Mouse (Mus musculus): ENCODE data around the gene Galc. TPM values are rescaled to one million over a fixed set of nuclear protein-coding genes. Genes with fewer than 3 reads are reported as not detected.

Gene Galc
- polyA plus RNA-seq, 1 experiment from 2014 or later, result 12.8 TPM

DNA sequence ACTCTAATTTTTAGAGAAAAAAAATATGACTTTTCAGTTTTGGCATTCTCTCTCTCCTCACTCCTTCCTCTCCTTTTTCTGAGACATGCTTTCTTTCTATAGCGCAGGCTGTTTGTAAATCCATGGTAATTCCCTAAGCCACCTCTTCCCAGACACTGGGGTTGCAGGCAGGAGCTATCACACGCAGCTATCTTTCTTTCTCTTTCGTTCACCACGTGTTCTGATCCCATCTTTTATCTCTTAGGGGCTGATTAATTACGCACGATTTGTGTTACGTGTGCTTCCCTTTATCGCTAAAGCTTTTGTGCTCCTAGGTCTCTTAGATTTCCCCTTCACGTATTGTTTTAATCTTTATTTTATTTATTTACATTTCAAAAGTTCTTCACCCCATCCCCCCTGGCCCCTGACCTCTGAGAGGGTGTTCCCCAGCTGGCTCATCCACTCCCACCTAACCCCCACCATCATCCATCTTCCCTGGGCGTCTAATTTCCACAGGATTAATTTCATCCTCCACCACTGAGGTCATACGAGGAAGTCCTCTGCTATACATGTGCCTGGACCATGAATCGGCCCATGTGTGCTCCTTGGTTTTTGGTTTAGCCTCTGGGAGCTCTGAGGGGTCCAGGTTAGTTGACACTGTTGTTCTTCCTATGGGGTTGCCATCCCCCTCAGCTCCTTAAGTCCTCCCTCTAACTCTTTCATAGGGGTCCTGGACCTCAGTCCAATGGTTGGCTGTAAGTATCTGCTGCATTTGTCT, 11.7 kb upstream of the Galc start:
- no peaks in the 10 kb centered on the region for H3K27me3 ChIP-seq (ENCODE audit: low read depth, poor library complexity, severe bottlenecking)

DNA sequence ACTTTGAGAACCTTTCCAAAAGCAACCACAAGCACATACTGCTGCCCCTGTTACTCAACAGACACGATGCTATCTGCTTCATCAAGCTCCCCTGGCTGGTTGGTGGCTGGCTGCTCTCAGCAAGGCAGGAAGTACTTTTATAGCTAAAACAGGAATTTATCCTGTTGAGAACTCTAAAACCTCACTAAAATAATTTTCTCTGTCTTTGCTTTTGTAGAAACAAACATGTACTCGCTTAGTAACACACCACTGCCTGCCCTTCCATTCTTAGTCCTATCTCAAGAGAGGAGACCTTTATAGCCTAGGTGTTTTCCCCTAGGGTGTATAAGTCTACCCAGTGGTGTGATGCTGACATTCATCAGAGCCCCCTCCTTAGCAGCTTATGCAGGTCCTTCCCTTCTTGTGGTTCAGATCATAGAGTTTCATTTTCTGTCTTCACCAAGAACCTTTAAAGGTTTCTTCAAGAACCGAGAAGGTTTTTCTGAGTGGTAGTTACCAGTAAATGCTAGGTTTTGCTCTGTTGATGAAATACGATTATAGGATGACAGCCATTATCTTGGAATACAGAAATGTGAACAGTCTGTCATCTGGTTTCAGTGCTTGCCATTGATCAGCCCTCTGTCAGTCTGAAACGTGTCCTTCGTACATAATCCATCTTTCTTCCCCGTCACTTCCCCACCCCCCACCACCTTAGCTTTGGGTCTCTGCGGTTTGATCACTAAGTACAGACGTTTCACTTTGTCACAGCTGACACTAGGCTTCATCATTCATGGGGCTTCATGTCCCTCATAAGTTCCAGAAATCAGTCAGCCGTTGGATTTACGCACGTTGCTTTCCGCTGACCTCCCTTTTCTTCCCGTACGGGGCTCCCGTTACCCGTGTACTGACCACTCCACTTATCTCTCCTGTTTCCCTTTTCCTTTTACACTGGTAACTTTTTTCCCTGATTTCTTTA, 10.8 kb upstream of the Galc start:
- no peaks in the 10 kb centered on the region for H3K9me3 ChIP-seq (replicated peaks)
- DNase-seq (ENCODE audit: low spot score), result no peak
- H3K27ac ChIP-seq (replicated peaks), result no peak overlapping the region
- 86% methylated on average over 17 of the region's 17 CpGs for WGBS
- H3K4me3 ChIP-seq, result no peak overlapping the region
- no peaks in the 10 kb centered on the region for H3K27me3 ChIP-seq (ENCODE audit: low read depth, poor library complexity, severe bottlenecking)
- peaks cover 7% of the 10 kb centered on the region for H3K4me1 ChIP-seq
- H3K36me3 ChIP-seq, result no peaks in the 10 kb centered on the region

More for the DNA sequence above, 11.7 kb upstream of the Galc start:
- H3K9me3 ChIP-seq (replicated peaks), result no peaks in the 10 kb centered on the region
- H3K36me3 ChIP-seq, result no peaks in the 10 kb centered on the region
- peaks cover 7% of the 10 kb centered on the region for H3K4me1 ChIP-seq
- H3K27ac ChIP-seq (replicated peaks), result no peak overlapping the region
- DNase-seq (ENCODE audit: low spot score), result no peak
- 58% methylated on average over 12 of the region's 12 CpGs for WGBS
- no peak overlapping the region for H3K4me3 ChIP-seq

GRCm38 (mm10) chr12:98268441-98269369, 9.4 kb upstream of the Galc start, which contains the start of gene Gpr65:
Gene Gpr65 (plus strand): TSS chr12:98268635.
- H3K36me3 ChIP-seq, result no peaks in the 10 kb centered on the region
- no peak for DNase-seq (ENCODE audit: low spot score)
- H3K27ac ChIP-seq (replicated peaks), result no peak within 1 kb of the TSS
- H3K27me3 ChIP-seq (ENCODE audit: low read depth, poor library complexity, severe bottlenecking), result no peaks in the 10 kb centered on the region
- no peak within 1 kb of the TSS for H3K4me3 ChIP-seq
- peaks cover 7% of the 10 kb centered on the region for H3K4me1 ChIP-seq
- H3K9me3 ChIP-seq (replicated peaks), result no peaks in the 10 kb centered on the region
- WGBS, result 92% methylated on average over 13 of the region's 13 CpGs

DNA sequence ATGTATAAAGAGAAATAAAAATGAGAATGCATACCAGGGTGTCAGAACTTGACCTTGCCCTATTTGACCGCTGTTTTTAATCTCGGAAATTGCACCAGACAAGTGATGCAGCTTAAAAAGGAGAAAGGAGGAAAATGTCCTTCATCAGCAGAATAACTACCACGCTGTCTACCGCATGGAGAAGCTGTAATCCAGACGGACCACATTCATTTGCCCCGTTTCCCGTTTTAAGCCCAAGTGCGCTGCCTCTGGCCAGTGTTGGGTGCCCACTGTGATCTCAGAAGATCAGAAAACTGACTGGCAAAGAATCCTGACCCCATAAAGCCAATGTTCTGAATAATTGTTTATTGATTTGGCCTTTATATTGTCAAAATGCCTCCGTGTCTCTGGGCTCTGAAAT, 6.4 kb upstream of the Galc start:
- H3K4me3 ChIP-seq, result no peak overlapping the region
- H3K36me3 ChIP-seq, result no peaks in the 10 kb centered on the region
- peaks cover under 1% of the 10 kb centered on the region for H3K4me1 ChIP-seq
- H3K27me3 ChIP-seq (ENCODE audit: low read depth, poor library complexity, severe bottlenecking), result no peaks in the 10 kb centered on the region
- WGBS, result 91% methylated on average over 9 of the region's 9 CpGs
- no peaks in the 10 kb centered on the region for H3K9me3 ChIP-seq (replicated peaks)
- no peak overlapping the region for H3K27ac ChIP-seq (replicated peaks)
- DNase-seq (ENCODE audit: low spot score), result no peak

GRCm38 (mm10) chr12:98259518-98259852, 226 bp upstream of the Galc start:
- WGBS, result 6% methylated on average over 12 of the region's 12 CpGs
- no peaks in the 10 kb centered on the region for H3K9me3 ChIP-seq (replicated peaks)
- H3K4me1 ChIP-seq, result peaks cover 22% of the 10 kb centered on the region
- H3K4me3 ChIP-seq, result peak overlapping the region; percentile 81
- peak overlapping the region; percentile 99 for H3K27ac ChIP-seq (replicated peaks)
- H3K36me3 ChIP-seq, result no peaks in the 10 kb centered on the region
- no peak for DNase-seq (ENCODE audit: low spot score)
- no peaks in the 10 kb centered on the region for H3K27me3 ChIP-seq (ENCODE audit: low read depth, poor library complexity, severe bottlenecking)

- H3K4me3 ChIP-seq, result peak overlapping the region; percentile 81
- peaks cover 3% of the 10 kb centered on the region; the same call in 1 of the 2 replicates for H3K36me3 ChIP-seq
- H3K4me1 ChIP-seq, result peaks cover 22% of the 10 kb centered on the region
- no peaks in the 10 kb centered on the region for H3K27me3 ChIP-seq (ENCODE audit: low read depth, poor library complexity, severe bottlenecking)
- under 1% methylated on average over 8 of the region's 8 CpGs for WGBS
- H3K27ac ChIP-seq (replicated peaks), result peak overlapping the region; percentile 99
- no peaks in the 10 kb centered on the region for H3K9me3 ChIP-seq (replicated peaks)
- no peak for DNase-seq (ENCODE audit: low spot score)
Measured at GRCm38 (mm10) chr12:98258371-98258844, 851 bp downstream of the Galc start.

DNA sequence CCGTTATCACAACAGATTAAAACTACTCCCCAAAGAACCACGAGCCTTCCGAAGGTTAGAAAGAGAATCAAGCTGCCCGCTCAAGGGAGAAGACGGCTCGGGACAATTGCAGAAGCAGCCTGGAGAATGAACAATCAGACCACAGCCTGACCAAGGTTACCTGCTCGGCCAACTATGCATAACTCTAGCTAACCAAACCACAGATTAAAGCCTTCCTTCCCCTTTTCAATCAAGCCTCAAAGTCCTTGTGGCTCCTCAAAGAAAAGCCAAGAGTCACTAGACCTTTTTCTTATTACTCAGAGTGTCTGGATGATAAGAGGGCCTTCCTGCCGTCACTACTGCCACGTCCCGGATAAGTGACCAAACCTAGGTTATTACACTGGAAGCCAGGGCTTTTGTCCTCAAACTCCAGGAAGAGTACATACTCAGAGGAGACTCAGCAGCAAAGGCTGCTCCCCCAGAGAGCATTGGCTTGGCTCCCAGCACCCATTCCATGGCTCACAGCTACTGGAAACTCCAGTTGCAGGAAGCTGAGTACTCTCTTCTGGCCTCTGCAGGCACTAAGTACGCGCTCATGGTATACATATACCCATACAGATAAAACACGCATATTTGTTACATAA, 3.8 kb downstream of the Galc start:
- no peak for DNase-seq (ENCODE audit: low spot score)
- no peaks in the 10 kb centered on the region for H3K9me3 ChIP-seq (replicated peaks)
- H3K4me1 ChIP-seq, result peaks cover 22% of the 10 kb centered on the region
- H3K36me3 ChIP-seq, result peaks cover 11% of the 10 kb centered on the region; the same call in 1 of the 2 replicates
- WGBS, result 87% methylated on average over 13 of the region's 13 CpGs
- no peaks in the 10 kb centered on the region for H3K27me3 ChIP-seq (ENCODE audit: low read depth, poor library complexity, severe bottlenecking)
- no peak overlapping the region for H3K4me3 ChIP-seq
- H3K27ac ChIP-seq (replicated peaks), result no peak overlapping the region

GRCm38 (mm10) chr12:98252417-98252816, 6.8 kb downstream of the Galc start:
- H3K27ac ChIP-seq (replicated peaks), result no peak overlapping the region
- H3K36me3 ChIP-seq, result peaks cover 16% of the 10 kb centered on the region
- H3K9me3 ChIP-seq (replicated peaks), result no peaks in the 10 kb centered on the region
- DNase-seq (ENCODE audit: low spot score), result no peak
- H3K4me3 ChIP-seq, result no peak overlapping the region
- H3K4me1 ChIP-seq, result peaks cover 3% of the 10 kb centered on the region
- 80% methylated on average over 2 of the region's 2 CpGs for WGBS
- H3K27me3 ChIP-seq (ENCODE audit: low read depth, poor library complexity, severe bottlenecking), result no peaks in the 10 kb centered on the region

DNA sequence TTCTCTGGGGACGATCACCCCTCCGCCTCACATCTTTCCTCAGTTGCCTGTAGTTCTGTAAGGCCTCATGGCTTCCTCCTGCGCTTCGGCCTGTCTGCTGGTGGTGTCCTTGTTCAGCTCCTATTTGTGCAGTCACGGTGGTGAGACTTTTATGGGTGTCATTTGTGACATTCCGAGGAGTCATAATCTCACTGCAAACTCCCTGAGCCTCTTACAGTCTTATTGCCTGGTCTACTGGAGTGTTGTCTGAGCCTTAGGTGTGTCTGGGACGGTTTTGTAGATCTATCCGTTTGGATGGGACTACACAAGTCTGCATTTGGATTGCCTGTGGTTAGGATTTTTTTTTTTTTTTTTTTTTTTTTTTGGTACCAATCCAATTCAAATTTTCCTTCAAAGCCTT, 8.9 kb downstream of the Galc start:
- 89% methylated on average over 8 of the region's 8 CpGs for WGBS
- Histone ChIP-seq H3K4me1 (no peaks in the 10 kb centered on the region), H3K9me3 (replicated peaks) (no peaks in the 10 kb centered on the region), H3K27me3 (ENCODE audit: low read depth, poor library complexity, severe bottlenecking) (no peaks in the 10 kb centered on the region), H3K36me3 (peaks cover 20% of the 10 kb centered on the region), H3K4me3 (no peak overlapping the region), H3K27ac (replicated peaks) (no peak overlapping the region)
- DNase-seq (ENCODE audit: low spot score), result no peak

DNA sequence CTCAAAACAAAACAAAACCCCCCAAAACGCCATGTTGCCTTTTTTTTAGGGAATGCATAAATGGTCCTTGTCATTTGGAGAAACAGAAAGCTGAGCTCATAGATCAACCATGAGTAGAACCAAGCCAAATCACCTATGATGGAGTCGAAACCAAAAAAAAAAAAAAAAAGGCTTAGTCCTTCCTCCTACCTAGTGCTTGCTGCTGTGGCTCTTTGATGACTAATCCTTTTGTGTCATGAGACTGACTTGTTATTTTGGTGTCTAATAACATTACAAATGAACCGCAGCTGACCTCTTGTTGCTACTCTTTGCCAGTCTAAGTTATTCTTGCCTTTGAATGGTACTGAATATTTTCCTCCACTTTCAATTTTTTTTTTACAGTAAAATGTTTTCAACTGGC, 9.6 kb downstream of the Galc start:
- DNase-seq (ENCODE audit: low spot score), result no peak

DNA sequence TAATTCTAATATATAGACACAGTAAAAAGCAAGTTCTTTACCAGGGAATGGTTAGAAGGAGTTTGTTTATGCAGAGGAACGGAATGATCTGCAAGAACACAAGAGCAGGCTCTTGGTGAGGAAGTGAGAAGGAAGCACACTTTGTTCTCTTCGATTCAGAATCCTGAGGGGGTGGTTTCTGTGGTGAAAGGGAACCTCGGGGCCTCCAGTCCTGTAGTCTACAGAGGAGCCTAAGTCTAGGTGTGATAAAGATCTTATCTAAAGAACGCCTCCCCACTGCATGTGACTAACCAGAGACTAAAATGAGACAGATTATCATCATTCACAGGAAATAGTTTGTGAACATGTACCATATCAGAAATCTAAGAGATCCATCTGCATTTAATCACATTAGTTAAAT, 12.4 kb downstream of the Galc start:
- Histone ChIP-seq H3K4me3 (no peak overlapping the region), H3K27ac (replicated peaks) (no peak overlapping the region), H3K9me3 (replicated peaks) (no peaks in the 10 kb centered on the region), H3K36me3 (peaks cover 28% of the 10 kb centered on the region), H3K4me1 (no peaks in the 10 kb centered on the region), H3K27me3 (ENCODE audit: low read depth, poor library complexity, severe bottlenecking) (no peaks in the 10 kb centered on the region)
- no peak for DNase-seq (ENCODE audit: low spot score)
- WGBS, result 89% methylated on average over 4 of the region's 4 CpGs

More for the DNA sequence above, 9.6 kb downstream of the Galc start:
- Histone ChIP-seq H3K4me1 (no peaks in the 10 kb centered on the region), H3K27ac (replicated peaks) (no peak overlapping the region), H3K9me3 (replicated peaks) (no peaks in the 10 kb centered on the region), H3K27me3 (ENCODE audit: low read depth, poor library complexity, severe bottlenecking) (no peaks in the 10 kb centered on the region), H3K36me3 (peaks cover 26% of the 10 kb centered on the region), H3K4me3 (no peak overlapping the region)
- 75% methylated on average over 3 of the region's 3 CpGs for WGBS

GRCm38 (mm10) chr12:98244865-98245264, 14.4 kb downstream of the Galc start:
- H3K9me3 ChIP-seq (replicated peaks), result no peaks in the 10 kb centered on the region
- no peak overlapping the region for H3K27ac ChIP-seq (replicated peaks)
- no peak overlapping the region for H3K4me3 ChIP-seq
- WGBS, result 96% methylated on average over 5 of the region's 5 CpGs
- H3K4me1 ChIP-seq, result no peaks in the 10 kb centered on the region
- peaks cover 18% of the 10 kb centered on the region; the same call in 1 of the 2 replicates for H3K36me3 ChIP-seq
- no peak for DNase-seq (ENCODE audit: low spot score)
- no peaks in the 10 kb centered on the region for H3K27me3 ChIP-seq (ENCODE audit: low read depth, poor library complexity, severe bottlenecking)

Data from midbrain, embryonic 10.5 days (tissue).